Mouse (Mus musculus): ENCODE results near the gene B3gnt8.

The B3gnt8 gene

GRCm38 (mm10) chr7:25626509-25627430, at the start of gene B3gnt8:
TSS of gene B3gnt8 (plus strand) at chr7:25626654.
- peak; percentile 49 to 74 for DNase-seq

DNA sequence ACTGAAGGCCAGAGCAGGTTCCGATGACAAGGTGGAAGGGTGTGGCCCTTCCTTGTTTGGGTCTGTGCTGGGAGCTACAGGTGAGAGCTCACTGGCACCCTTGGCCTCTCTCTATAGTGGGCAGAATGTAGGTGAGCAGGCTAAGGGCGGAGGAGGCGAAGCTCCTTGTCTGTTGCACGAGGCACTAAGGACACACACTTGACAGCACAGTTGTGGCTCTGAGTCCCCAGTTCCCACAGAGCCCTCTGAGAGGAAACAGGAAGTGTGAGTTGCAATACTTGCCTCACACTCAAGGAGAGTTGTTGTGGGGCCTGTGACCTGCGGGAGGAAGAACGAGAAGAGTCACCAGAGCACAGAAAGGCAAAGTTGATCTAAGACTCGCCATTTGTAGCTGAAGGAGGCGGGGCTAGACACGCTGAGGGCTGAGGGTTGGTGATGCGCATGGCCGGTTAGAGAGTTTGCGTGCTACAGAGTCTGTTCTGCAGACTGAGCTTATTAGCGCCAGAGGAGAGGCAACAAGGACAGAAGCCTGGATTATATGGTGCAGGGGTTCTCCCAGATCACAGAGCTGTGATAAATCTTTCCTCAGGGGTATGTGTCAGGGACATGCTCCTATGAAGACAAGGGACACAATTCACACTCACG, 49.5 kb upstream of the B3gnt8 start:
- DNase-seq = peak; percentile 40 to 55

DNA sequence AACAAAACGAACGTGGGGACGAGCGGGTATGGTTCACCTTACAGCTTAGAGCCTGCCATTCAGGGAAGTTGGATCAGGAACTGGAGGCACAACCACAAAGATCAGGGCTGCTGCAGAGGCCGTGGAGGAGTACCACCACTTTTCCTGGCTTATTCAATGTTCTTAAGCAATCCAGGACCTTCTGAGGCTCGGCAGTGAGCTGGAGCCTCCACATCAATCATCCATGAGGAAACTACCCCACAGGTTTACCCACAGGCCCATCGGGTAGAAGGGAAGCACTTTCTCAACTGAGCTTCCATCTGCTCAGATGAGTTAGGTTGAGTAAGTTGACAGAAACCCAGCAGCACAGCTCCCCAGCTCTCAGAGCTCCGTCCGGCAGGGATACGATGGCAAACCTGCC, 47.0 kb upstream of the B3gnt8 start:
- no peak for DNase-seq

- DNase-seq = no peak
Observed at GRCm38 (mm10) chr7:25582301-25582810, 44.1 kb upstream of the B3gnt8 start.

GRCm38 (mm10) chr7:25584651-25585050, 41.8 kb upstream of the B3gnt8 start:
- no peak for DNase-seq

DNA sequence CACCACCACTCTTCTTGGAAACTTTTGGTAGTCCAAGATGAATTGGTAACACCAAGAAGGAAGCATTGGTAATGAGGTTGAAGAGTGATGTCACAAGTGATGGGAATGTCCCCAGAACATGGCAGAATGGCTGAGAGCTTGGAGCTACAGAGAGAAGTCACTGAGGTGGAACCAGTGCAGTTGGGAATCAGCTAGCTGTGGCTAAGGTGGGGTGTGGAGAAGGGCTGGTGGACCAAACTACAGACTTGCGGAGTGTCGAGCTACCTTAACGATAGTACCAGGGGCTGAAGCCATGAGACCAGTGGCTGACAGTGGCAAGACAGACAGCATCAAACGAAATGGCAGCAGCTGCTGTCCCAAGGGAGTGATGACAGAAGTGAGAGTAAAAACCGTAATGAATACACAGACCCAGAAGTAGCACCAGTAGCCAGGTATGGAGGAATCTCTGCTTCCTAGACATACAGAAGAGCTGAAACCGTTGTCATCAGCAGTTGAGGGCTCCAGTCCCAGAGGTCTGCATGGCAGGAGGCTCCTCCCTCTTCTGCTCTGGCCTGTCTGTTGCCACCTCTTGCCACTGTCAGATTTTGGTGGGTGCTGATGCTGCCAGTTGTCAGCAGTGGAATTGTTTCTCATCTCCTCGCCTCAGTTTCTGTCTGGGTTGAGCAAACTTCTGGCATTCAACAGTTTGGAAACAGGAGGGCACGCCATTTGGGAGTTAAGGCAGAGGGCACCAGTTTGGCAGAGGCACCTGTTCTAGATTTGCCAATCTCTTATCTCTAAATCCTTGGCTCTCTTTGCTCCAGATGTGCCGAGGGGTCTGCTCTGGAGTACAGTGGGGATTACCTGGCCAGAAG, 40.9 kb upstream of the B3gnt8 start:
- no peak for DNase-seq

DNA sequence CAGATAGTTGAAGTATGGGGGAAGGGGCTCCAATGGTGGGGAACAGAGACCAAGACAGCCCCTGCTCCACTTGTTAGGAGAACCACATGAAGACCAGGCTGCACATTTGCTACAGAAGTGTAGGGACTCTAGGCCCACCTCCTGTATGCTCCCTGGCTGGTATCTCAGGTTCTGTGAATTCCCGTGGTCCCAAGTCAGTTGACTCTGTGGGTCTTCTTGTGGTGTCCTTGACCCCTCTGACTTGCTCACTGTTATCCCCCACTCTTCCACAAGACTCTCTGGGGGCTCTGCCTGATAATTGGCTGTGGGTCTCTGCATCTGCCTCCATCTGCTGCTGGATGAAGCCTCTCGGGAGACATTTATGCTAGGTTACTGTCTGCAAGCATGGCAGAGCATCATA, 35.2 kb upstream of the B3gnt8 start:
- peak in 1 of 2 experiments; percentile 2 for DNase-seq

DNA sequence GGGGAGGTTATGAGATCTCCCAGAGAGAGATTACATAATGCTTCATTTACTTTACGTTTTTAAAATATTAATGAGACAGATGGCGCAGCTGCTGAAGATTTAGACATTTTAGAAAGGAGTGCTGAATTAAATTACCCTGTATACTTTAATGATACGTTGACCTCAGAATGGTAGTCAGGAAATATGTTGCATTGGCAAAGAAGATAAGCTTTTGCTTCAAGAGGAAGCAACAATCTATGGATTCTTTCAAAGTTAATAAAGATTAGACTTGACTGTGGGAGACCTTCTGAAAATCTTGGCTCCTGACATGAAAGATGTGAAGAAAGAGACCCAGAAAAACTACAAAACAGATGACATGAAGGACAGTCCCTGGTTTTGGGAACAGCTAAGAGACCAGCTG, 32.6 kb upstream of the B3gnt8 start:
- no peak for DNase-seq

DNA sequence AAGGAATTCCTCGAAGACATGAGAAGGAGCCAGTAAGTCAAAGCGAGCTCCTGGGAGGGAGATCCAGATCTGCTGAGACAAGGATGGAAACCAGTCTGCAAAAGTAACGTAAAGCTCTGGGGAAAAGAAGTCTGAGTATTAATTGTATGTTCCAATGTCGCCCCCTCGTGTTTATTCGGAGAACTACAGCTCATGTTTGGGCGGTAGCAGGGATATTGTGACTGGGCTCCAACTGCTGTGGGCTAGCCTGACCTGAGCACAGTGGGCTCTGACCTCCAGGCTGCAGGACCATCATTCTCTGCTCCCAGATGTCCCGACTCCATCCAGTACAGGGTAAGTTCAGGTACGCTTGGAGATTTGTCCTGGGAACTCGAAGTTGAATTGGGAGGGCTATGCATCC, 26.8 kb upstream of the B3gnt8 start:
- DNase-seq = peak; percentile 42 to 76

DNA sequence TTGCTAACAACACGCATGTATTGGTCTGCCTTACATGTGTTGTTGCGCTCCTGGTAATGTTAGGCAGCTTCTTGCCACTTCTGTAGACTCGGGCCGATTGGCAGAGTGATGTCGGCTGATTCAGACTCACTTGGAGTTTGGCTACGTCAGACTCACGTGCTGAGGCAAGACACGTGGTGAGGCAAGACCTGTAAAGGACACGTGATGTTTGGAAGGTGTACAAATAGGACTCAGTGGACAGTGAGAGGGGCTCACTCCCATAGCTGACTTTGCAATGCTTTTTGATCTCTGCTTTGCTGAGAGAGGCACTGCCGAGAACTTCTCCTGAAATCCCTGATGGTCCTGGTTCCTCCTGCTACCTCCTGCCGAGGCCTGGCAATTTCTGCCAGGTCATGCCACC, 25.8 kb upstream of the B3gnt8 start:
- peak in 1 of 2 experiments; percentile 16 for DNase-seq

DNA sequence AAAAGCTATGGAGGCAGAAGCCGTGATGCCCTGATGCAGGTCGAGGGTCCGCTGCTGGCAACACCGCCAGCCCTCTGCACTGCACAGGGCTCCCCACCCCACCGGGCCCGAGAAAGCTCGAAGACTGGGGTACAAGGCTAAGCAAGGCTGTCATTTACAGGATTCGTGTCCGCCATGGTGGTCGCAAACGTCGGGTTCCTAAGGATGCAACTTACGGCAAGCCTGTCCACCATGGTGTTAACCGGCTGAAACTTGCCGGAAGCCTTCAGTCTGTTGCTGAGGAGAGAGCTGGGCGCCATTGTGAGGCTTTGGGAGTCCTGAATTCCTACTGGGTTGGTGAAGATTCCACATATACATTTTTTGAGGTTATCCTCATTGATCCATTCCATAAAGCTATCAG, 25.1 kb upstream of the B3gnt8 start:
- peak in 1 of 2 experiments; percentile 17 for DNase-seq

DNA sequence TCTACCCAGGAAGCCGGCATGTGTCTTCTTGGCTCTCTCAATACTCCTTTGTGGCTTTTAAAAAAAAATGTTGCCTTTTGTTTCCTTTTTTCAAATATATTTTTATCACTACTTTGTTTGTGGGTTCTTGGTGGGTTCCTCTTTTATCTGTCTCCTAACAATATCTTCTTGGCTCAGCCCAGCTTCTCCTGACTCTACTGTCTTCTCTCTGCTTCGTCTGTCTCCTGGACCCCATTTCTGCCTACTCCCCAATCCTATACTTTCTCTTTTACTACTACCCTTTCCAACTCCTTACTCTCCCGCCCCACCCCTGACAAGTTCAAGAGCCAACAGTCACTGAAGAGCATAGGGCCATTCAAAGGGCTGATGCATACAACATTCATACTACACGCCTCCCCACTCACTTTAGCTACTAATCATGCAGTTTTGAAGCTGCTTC, 19.8 kb upstream of the B3gnt8 start:
- DNase-seq = peak in 1 of 2 experiments; percentile 12

DNA sequence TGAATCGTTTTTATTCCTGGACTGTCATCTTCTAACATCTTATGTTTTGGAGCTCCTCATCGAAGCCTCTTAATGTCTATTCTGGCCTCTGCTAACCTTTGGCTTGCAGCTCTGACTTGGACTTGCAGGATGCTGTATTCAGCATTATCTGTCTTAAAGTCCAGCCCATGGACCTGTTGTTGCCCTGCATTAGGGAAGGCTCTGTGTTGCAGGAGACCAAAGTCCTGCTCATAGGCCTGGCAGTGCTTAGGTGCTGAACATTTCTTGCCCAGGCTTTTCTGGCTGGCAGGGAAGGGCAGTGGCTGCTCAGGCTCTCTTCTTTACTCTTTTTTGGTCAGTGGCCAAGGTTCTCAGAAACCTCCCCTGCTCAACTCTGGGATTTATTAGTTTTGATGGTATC, 19.3 kb upstream of the B3gnt8 start:
- DNase-seq = peak in 1 of 2 experiments; percentile 6

DNA sequence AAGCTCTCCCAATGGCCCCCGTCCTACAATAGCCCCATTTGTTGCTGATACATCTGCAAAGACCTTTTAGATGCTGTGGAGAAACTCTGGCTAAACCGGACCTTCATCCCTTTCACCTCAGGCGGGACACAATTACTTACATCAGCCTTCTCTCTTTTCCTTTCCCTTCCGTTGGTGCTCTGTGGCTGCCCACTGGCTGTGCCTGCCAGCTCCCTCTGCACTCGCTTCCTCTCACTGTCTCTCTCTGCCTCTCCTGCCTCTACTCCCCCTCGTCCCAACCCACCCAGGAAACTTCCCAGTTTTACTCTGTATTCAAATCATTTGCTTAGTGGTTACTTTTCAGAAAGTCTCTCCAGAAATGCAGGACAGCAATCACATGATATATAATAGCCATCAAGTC, 16.4 kb upstream of the B3gnt8 start:
- DNase-seq = peak in 1 of 2 experiments; percentile 13

- no peak for DNase-seq
Observed at GRCm38 (mm10) chr7:25611501-25611900, 15.0 kb upstream of the B3gnt8 start.

- DNase-seq = peak in 1 of 2 experiments; percentile 8
Observed at GRCm38 (mm10) chr7:25614086-25614485, 12.4 kb upstream of the B3gnt8 start.

DNA sequence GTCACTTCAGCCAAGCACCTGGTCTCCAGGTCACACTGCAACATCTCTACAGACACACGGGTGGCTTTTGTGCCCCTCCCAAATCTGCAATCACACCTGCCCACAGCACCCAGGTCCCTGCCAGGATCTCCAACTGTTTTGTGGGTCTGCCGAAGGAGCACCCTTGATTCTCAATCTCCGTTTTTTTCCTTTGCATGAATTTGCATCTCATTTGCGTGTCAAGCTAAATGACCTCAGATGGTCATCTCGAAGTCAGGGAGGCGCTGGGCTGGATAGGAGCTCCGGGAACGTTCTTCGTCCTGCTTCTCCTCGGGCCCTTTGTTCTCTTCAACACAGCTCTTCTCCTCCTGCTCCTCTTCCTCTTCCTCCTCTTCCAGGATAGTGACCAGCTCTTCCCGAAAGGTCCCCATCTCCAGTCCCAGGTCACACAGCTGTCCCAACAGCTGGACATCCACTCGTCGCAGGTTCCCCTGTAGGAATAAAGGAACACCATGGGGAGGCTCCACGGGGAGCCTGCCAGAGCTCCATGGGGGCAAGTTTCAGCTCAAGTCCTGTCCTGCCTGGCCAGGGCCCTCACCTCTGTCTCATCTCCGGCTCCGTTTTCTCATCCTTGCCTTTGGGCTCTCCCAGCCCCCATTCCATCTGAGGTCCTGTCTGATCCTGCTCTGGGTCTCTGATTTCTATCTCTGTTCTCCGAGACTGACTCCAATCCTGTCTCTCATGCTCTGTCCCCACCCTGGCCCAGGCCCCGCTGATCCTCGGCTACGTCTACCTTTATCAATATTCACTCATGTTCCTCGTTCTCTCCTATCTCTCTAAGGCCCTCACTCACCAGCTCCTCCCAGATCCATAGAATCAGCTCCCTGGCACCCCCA, 11.4 kb upstream of the B3gnt8 start:
- DNase-seq = peak in 1 of 2 experiments; percentile 21

GRCm38 (mm10) chr7:25615706-25616011, 10.8 kb upstream of the B3gnt8 start, which contains the start of gene Erich4:
TSS of gene Erich4 (minus strand) at chr7:25615892.
- no peak for DNase-seq

DNA sequence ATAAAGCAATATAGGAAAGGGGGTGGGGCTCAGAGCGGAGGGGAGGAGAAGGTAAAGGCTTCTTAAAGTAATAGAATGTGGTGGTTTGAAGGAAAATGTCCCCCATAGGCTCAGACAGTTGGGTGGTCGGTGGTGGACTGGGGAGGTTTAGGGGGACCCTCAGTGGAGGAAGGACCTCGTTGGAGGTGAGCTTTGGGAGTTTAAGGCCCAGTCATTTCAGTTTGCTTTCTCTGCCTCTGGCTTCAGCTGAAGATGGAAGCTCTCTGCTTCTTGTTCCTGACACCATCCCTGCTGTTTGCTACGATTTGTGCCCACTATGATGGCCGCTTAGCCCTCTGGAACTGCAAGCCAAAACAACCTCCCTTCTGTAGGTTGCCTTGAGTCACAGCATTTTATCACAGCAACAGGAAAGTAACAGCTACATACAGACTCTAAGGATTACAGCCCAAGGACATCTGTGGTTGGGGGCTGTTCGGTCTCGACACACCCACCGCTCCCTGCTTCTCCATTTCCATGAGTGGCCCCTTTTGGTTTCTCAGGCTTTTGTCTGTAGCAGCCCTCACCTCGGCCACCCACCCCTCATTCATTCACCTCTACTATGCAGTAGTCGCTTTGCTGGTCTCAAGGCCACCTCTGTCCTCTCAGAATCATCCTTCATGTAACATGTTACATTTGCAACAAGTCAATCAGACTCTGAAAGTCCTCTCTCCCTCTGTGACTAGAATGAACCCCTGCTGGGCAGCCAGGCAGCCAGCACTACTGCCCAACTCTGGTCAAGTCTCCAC, 8.9 kb upstream of the B3gnt8 start:
- peak in 1 of 2 experiments; percentile 7 for DNase-seq

DNA sequence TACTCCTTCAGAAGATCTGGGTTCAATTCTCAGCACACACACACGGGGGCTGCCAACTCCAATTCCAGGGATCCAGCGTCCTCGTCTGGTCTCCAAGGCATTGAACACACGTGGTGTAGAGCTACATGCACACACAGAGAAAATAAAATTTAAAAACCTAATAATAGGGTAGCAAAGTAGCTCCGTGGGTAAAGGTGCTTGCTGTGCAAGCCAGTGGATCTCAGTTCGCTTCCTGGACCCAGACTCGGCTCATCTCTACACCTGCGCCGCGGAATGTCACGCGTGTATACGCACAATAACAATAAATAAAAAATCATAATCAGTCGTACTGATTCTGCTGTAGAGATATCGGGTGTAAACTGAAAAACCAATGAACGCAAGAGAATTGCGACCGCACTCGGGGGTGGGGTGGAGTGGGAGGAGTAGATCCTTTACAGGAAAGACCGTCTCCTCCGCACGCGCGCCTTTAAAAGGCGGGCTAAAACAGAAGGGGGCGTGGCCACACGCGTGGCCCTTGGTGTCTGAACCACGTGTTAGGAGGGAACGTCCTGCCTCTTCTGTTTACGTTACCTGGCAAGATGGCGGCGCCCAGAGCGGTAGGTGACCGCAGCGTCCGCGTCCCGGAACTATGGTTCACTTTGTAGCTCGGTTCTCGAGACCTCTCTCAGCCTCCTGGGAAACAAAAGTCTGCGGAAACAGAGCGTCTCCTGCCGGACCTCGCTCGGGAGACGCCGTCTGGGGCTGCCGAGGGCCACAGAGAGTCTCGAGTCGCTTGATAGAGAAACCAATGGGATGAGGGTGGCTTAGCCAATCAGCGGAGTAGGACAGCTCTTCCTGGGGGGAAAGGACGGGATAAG, 7.4 kb upstream of the B3gnt8 start, which contains the start of gene Dmac2:
Gene Dmac2 (plus strand): TSS at position 550 of the 857 bp plus-strand sequence.
- peak; percentile 93 to 94 for DNase-seq

Measured in lung, postnatal 4 days (tissue).